Mouse (Mus musculus) testis, adult 2 months (tissue): ENCODE results near the gene Hmga2. TPM values are rescaled to one million over a fixed set of nuclear protein-coding genes. Genes with fewer than 3 reads are reported as not detected.
A peak's percentile ranks its signal among the peaks of the same experiment; 100 is the strongest.
"Not testable (repeated sequence)": the region's sequence is repeated elsewhere in the genome, so short reads cannot be mapped to it uniquely, and the experiment has no call there.

Experiments used
- H3K27ac ChIP-seq: fragments of 200-500 bp; 2 replicates; pipeline ENCODE4 v1.5.1; 2012; ENCODE audit warnings: low read depth, low read length; ENCODE audit not compliant: control insufficient read depth, insufficient read depth
- H3K27me3 ChIP-seq: fragments of 200-500 bp; 2 replicates; pipeline ENCODE4 v1.6.1; 2012; ENCODE audit warnings: mild to moderate bottlenecking, low read length, moderate library complexity; ENCODE audit not compliant: control insufficient read depth, insufficient read depth
- H3K36me3 ChIP-seq: fragments of 200-500 bp; 2 replicates; pipeline ENCODE4 v1.6.1; 2012; ENCODE audit warnings: mild to moderate bottlenecking, low read length; ENCODE audit not compliant: control insufficient read depth, insufficient read depth
- H3K4me1 ChIP-seq: fragments of 200-500 bp; 2 replicates; pipeline ENCODE4 v1.6.1; 2012; ENCODE audit warnings: low read length; ENCODE audit not compliant: control insufficient read depth, insufficient read depth
- H3K4me3 ChIP-seq: fragments of 200-500 bp; 2 replicates; pipeline ENCODE4 v1.5.1; 2012; ENCODE audit warnings: low read depth, mild to moderate bottlenecking, low read length, moderate library complexity, mixed read lengths; ENCODE audit not compliant: control insufficient read depth
- CTCF ChIP-seq: fragments of 200-500 bp; IDR thresholded peaks from 2 replicates; pipeline ENCODE4 v1.5.1; 2012; ENCODE audit warnings: low read depth, mild to moderate bottlenecking, inconsistent platforms, low read length, moderate library complexity; ENCODE audit not compliant: control insufficient read depth, insufficient read depth, insufficient replicate concordance
- POLR2A ChIP-seq: fragments of 200-500 bp; IDR thresholded peaks from 2 replicates; pipeline ENCODE4 v1.6.1; 2012; ENCODE audit warnings: low read depth, mild to moderate bottlenecking, inconsistent platforms, low read length, moderate library complexity; ENCODE audit not compliant: control insufficient read depth
- polyA plus RNA-seq: library from polyadenylated mRNA; depleted of rRNA; stranded (reverse); fragments of >200 nt; gene quantifications from 2 replicates; pipeline ENCODE4 v1.2.3, GENCODE M21; 2012

The Hmga2 gene
- polyA plus RNA-seq, 1 experiment: 0.42 TPM

- Histone ChIP-seq H3K36me3 (no peaks in the 10 kb centered on the region), H3K27me3 (no peaks in the 10 kb centered on the region), H3K27ac (no peak overlapping the region), H3K4me1 (no peaks in the 10 kb centered on the region), H3K4me3 (no peak overlapping the region)
- no peak for TF ChIP-seq POLR2A
- no peak for TF ChIP-seq CTCF
Observed at GRCm38 (mm10) chr10:120384040-120384439, 92.2 kb downstream of the Hmga2 start.

GRCm38 (mm10) chr10:120377795-120378194 is 98.5 kb downstream of the Hmga2 start:
- H3K4me3 ChIP-seq: no peak overlapping the region

GRCm38 (mm10) chr10:120377327-120377752 is 98.9 kb downstream of the Hmga2 start:
- no peaks in the 10 kb centered on the region for H3K27me3 ChIP-seq
- no peak overlapping the region for H3K27ac ChIP-seq
- H3K36me3 ChIP-seq: no peaks in the 10 kb centered on the region; the same call in 1 of the 2 replicates
- no peak for TF ChIP-seq CTCF
- no peak for TF ChIP-seq POLR2A
- no peak overlapping the region for H3K4me3 ChIP-seq
- H3K4me1 ChIP-seq: no peaks in the 10 kb centered on the region

More at GRCm38 (mm10) chr10:120377795-120378194, 98.5 kb downstream of the Hmga2 start:
- H3K36me3 ChIP-seq: no peaks in the 10 kb centered on the region; the same call in 1 of the 2 replicates
- no peaks in the 10 kb centered on the region for H3K4me1 ChIP-seq
- H3K27ac ChIP-seq: no peak overlapping the region
- H3K27me3 ChIP-seq: no peaks in the 10 kb centered on the region
- TF ChIP-seq CTCF (no peak), POLR2A (no peak)

GRCm38 (mm10) chr10:120375438-120375837 is 100.8 kb downstream of the Hmga2 start:
- peak overlapping the region; percentile 14 for H3K4me3 ChIP-seq
- H3K27ac ChIP-seq: no peak overlapping the region
- no peaks in the 10 kb centered on the region for H3K27me3 ChIP-seq
- no peak for TF ChIP-seq POLR2A
- no peak for TF ChIP-seq CTCF
- H3K4me1 ChIP-seq: no peaks in the 10 kb centered on the region
- no peaks in the 10 kb centered on the region; the same call in 1 of the 2 replicates for H3K36me3 ChIP-seq

GRCm38 (mm10) chr10:120371215-120371614 is 105.1 kb downstream of the Hmga2 start:
- no peak for TF ChIP-seq CTCF
- no peak for TF ChIP-seq POLR2A

GRCm38 (mm10) chr10:120369187-120369805 is 107.0 kb downstream of the Hmga2 start:
- TF ChIP-seq CTCF (no peak), POLR2A (no peak)

More at GRCm38 (mm10) chr10:120371215-120371614, 105.1 kb downstream of the Hmga2 start:
- Histone ChIP-seq H3K27me3 (no peaks in the 10 kb centered on the region), H3K4me3 (no peak overlapping the region), H3K4me1 (peaks cover 2% of the 10 kb centered on the region), H3K36me3 (no peaks in the 10 kb centered on the region), H3K27ac (no peak overlapping the region)

GRCm38 (mm10) chr10:120366173-120366592 is 110.1 kb downstream of the Hmga2 start:
- H3K4me1 ChIP-seq, H3K27me3 ChIP-seq, H3K36me3 ChIP-seq: not testable (repeated sequence)
- Histone ChIP-seq H3K4me3 (peak overlapping the region; percentile 99), H3K27ac (peak overlapping the region; percentile 27)

More at GRCm38 (mm10) chr10:120369187-120369805, 107.0 kb downstream of the Hmga2 start:
- Histone ChIP-seq H3K4me3 (peak overlapping the region; percentile 79), H3K4me1 (peaks cover 5% of the 10 kb centered on the region), H3K36me3 (no peaks in the 10 kb centered on the region), H3K27me3 (no peaks in the 10 kb centered on the region), H3K27ac (peak overlapping the region; percentile 58; the same call in 1 of the 2 replicates)
